Mouse (Mus musculus) spleen, postnatal 36 days (tissue): ENCODE results near the gene Gm36210.
"Not testable (repeated sequence)": the region's sequence is repeated elsewhere in the genome, so short reads cannot be mapped to it uniquely, and the experiment has no call there.

Experiments used
- DNase-seq, 2 experiments: peaks; one replicate each; pipeline ENCODE4 v3.0.0; 2022; ENCODE audit warnings: low spot score in 2 of 2, mixed read lengths in 1 of 2

Gm36210 gene

DNA sequence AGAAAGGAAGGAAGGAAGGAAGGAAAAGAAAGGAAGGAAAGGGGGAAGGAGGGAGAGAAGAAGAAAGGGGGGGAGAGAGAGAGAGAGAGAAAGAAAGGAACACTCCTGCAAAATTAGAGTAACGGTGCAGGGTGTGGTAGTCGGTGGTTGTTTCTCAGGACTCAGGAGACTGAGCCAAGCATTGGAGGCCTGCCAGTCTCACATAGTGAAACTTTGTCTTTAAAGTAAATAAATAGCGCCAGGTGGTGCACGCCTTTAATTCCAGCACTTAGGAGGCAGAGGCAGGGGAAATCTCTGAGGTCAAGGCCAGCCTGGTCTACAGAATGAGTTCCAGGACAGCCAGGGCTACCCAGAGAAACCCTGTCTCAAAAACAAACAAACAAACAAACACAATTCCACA, 19.6 kb downstream of the Gm36210 start:
- no peak for DNase-seq

DNA sequence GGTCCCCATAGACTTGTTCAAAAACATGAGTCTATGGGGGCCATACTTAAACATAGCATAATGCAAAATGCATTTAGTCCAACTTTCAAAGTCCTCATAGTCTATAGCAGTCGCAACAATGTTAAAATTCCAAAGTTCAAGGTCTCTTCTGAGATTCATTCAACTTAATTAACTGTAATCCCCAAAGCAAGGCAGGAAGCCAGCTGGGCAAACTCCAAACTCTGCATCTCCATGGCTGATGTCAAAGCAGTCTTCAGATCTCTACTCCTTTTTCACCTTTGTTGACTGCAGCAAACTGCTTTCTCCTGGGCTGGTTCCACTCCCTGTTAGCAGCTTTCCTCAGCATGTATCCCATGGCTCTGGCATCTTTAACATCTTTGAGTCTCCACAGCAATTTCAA, 27.3 kb downstream of the Gm36210 start:
- DNase-seq = not testable (repeated sequence)

DNA sequence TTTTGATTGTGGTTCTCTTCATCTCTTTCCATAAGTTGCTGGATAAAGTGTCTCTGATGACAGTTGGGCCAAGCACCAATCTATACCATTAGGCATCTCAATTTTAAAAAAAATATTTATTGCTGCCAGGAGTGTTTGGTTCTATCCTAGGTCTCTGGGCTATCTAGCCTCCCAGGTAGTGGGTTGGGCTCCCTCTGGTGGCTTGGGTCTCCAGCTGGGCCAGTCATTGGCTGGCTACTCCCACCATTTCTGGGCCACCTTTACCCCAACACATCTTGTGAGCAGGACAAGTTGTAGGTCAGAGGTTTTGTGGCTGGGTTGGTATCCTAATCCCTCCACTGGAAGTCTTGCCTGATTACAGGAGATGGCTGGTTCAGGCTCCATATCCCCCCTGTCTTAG, 28.1 kb downstream of the Gm36210 start:
- DNase-seq = peak; percentile 32 to 36

DNA sequence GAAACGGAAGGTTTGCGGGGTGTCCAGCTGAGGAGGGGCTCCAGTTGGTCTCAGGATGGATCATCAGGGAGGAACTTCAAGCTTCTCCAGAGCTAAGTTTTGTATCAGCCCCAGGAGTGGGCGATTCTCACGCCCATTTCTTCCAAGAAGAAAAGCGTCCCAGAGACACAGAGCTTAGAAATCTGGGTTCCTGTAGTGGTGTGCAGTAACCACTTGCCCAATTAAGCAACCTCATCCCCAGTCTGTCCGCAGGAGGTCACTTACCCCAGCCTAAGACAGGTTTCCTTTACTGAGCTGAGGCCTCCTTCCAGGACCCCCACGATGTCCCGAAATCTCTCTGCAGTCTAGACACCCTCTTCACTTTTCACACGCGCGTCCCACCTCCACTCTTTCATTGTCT, 29.1 kb downstream of the Gm36210 start:
- DNase-seq = no peak

GRCm38 (mm10) chr7:4876753-4877221, 29.5 kb downstream of the Gm36210 start, which contains the start of gene Isoc2a:
Gene Isoc2a, plus strand, starts transcription at chr7:4877153.
- peak; percentile 89 to 91 for DNase-seq

DNA sequence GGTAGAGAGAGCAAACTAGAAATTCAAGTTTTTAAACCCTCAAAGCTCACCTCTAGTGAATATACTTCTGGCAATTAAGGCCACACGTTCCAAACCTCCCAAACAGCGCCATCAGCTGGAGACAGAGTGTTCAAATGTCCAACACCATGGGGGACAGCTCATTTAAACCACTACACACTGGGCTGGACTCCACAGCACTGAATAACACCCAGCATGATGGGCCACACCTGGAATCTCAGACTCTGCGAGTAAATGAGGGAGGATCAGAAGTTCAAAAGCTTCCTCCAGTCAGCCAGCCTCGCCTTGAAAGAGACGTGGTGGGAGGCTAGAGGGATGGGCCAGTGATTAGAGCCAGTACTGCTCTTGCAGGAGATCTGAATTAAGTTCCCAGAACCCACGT, 36.2 kb downstream of the Gm36210 start, which contains the start of gene Isoc2b:
Gene Isoc2b (minus strand): TSS at position 126 of the 400 bp plus-strand sequence.
- no peak for DNase-seq

GRCm38 (mm10) chr7:4866631-4867180, 39.6 kb downstream of the Gm36210 start:
- no peak for DNase-seq

- DNase-seq = peak; percentile 97
These were observed 40.5 kb downstream of the Gm36210 start for GRCm38 (mm10) chr7:4865579-4866493.

DNA sequence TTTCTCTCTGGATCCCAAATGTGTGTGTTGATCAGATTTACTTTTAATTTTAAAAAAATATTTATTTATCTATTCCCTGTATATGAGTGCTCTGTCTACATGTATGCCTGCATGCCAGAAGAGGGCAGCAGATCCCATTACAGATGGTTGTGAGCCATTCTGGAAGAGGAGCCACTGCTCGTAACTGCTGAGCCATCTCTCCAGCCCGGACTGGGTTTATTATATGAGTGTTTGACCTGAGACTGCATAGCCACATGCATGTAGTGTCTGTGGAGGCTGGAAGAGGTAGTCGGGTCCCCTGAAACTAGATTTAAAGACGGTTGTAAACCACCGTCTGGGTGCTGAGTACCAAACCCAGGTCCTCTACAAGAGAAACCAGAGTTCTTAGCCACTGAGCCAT, 41.2 kb downstream of the Gm36210 start:
- DNase-seq = peak; percentile 32 to 47

GRCm38 (mm10) chr7:4864130-4864845, 42.0 kb downstream of the Gm36210 start:
- no peak for DNase-seq

DNA sequence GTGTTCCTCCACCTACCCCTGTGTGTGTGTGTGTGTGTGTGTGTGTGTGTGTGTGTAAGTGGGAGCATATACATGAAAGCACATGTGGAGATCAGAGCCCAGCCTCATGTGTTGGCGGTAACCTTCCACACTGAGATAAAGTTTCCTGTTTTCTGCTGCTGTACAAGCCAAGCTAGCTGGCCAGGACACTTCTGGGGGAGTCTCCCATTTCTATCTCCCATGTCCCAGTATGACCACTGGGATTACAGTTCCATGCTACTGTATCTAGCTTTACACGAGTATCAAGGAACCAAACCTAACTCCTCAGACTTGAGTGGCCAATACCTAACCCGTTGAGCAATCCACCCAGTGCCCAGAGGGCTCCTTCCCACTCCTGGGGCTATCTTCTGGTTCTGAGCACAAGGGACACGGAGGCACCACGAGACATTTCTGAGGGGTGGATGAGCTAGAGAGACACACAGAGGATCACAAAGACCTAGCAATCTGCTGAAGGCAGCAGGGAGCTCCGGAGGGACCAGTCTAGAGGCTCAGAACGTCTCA, 42.7 kb downstream of the Gm36210 start:
- DNase-seq = no peak

- no peak for DNase-seq
These were observed 43.3 kb downstream of the Gm36210 start for GRCm38 (mm10) chr7:4863041-4863440.

DNA sequence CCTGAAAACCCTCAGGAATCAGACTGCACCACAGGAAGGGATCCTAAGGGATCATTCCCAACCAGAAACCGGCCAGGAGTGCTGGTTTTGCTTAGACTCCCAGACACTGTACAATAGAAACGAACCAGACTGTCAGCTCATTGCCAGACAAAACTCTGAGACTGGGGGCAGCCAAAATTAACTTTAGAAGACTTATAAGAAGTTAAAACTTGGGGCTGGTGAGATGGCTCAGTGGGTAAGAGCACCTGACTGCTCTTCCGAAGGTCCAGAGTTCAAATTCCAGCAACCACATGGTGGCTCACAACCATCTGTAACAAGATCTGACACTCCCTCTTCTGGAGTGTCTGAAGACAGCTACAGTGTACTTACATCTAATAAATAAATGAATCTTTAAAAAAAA, 45.4 kb downstream of the Gm36210 start:
- not testable (repeated sequence) for DNase-seq

- DNase-seq = no peak
These were observed 46.8 kb downstream of the Gm36210 start for GRCm38 (mm10) chr7:4859418-4859978.

DNA sequence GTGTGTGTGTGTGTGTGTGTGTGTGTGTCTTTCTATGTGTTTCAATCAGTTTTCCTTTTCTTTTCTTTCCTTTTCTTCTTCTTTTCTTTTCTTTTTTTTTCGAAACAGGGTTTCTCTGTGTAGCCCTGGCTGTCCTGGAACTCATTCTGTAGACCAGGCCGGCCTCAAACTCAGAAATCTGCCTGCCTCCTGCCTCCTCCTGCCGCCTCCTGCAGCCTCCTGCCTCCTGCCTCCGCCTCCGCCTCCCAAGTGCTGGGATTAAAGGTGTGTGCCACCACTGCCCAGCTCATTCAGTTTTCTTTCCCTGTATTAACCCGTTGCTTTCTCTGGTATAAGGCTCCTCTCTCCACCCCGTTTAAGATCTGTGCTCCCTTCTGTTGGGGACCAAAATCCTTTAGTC, 49.0 kb downstream of the Gm36210 start:
- no peak for DNase-seq

DNA sequence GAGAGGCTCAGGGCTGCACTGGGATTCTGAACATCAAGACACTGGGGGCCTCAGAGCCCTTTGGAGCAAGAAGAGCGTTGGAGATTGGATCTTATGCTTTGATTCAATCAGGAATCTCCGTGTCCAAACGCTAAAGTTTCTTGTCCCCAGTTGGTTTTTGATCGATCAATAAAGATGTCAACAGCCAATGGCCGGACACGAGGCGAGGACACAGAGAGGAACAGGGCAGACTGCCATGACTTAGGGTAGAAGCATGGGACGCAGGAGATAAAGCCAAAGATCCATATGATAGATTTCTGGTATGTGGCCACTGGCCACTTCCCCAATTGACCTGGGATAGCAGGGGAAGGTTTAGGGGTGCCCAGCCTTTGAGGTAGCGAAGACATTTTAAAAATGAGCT, 49.8 kb downstream of the Gm36210 start:
- no peak for DNase-seq

DNA sequence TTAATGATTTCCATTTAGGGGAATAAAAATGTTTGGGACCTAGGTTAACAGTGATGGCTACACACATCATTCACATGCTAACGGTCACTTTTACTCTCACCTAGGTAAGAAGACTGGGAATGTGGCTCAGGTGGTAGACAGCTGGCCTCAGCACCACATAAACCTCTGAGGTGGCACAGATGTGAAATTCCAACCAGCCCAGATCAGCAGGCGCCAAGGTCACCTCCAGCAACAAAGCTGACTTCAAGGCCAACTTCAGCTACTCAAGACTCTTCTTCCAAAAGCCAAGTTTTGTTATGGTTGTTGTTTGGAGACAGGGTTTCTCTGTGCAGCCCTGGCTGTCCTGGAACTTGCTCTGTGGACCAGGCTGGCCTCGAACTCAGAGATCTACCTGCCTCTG, 52.7 kb downstream of the Gm36210 start:
- no peak for DNase-seq

- no peak for DNase-seq
These were observed 55.0 kb downstream of the Gm36210 start for GRCm38 (mm10) chr7:4851315-4851688.

DNA sequence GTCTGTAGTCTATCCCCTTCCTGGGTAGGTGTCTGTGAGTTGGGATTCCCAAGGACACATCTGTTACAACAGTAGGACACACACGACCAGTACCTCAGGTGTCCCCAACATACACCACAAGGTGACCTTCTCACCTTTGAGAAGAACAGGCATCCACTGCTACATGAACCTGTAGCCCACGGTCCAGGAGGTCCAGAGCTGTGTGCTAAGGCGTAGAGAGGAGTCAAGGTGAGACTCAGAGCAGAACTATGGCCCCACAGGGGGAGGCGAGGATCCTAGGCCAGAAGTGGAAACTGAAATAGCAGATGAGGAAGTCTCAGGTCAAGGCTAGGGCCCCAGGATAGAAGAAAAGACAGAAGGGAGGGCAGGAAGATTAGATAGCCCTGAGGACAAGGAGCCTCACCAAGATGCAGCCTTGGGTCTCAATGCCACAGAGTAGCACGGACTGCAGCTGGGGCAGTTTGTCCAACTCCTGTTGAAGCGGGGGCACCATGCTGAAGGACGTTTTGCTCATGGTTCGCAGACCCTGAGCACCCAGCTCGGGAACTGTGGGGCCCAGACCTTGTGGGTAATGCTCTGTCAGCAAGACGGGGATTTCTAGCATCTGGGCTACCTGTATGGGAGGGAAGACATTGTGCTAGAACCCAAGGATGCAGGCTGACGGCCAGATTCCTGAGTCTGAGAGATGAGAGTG, 55.5 kb downstream of the Gm36210 start:
- no peak for DNase-seq

DNA sequence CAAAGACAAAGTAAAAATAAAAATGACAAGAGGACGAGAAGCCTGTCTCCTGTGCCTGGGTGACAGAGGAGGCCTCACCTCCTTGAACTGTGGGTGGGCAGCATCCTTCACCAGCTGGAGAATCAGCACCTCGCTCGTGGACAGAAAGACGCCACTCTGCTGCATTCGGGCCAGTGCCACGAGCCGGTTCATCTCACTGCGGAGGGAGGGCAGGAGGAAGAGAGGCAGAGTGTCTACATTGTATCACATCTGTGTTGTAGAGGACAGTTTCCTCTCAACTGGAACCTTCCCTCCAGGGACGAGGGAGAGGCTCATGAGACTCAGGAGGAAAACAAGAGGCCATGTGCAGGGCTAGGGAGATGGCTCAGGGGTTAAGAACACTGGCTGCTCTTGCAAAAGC, 56.9 kb downstream of the Gm36210 start:
- DNase-seq = no peak
